Mouse (Mus musculus) brain, embryonic 14.5 days (tissue): ENCODE measurements around the gene Galc.

Experiments used
- CTCF ChIP-seq: fragments of 200-500 bp; IDR thresholded peaks from 2 replicates; pipeline ENCODE4 v1.5.1; 2012; ENCODE audit warnings: inconsistent platforms, mild to moderate bottlenecking, moderate library complexity, borderline replicate concordance; ENCODE audit not compliant: insufficient read depth, insufficient read length; ENCODE audit errors: extremely low read depth
- POLR2A ChIP-seq: fragments of 200-500 bp; IDR thresholded peaks from 2 replicates; pipeline ENCODE4 v1.6.1; 2012; ENCODE audit warnings: mild to moderate bottlenecking, inconsistent platforms, borderline replicate concordance; ENCODE audit not compliant: poor library complexity, insufficient read depth, insufficient read length, severe bottlenecking; ENCODE audit errors: extremely low read depth

DNA sequence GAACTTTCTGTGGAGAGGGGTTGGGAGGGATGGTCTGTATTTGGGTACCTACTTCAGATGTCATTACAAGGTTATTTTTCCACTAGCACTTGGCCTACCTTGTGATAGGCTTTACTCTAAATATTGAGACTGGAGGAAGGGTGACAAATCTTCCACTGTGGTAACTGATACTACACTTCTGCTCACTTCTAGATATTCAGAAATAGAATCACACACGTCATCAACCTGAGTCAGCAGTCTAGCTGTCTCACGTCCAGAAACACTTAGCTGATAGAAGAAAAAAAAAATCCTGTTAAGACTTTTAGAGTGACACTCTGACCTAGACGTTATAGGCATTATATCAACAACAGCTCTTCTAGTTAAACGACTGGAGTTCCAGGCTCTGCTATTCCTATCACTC is 33.0 kb upstream of the Galc start:
- TF ChIP-seq CTCF (no peak), POLR2A (no peak)
